Mouse (Mus musculus): ENCODE data around the gene Zfp280b.

Zfp280b gene

GRCm38 (mm10) chr10:76032402-76033118, at the start of gene Zfp280b:
Gene Zfp280b, plus strand, starts transcription at chr10:76032650.
- peak; percentile 96 for DNase-seq (ENCODE audit: low spot score)

GRCm38 (mm10) chr10:75990430-75991042, 41.9 kb upstream of the Zfp280b start:
- no peak for DNase-seq (ENCODE audit: low spot score)

- DNase-seq (ENCODE audit: low spot score) = no peak
Observed at GRCm38 (mm10) chr10:75993616-75994240, 38.7 kb upstream of the Zfp280b start.

GRCm38 (mm10) chr10:75994531-75995210, 37.8 kb upstream of the Zfp280b start:
- peak; percentile 20 for DNase-seq (ENCODE audit: low spot score)

GRCm38 (mm10) chr10:75995463-75995862, 37.0 kb upstream of the Zfp280b start:
- no peak for DNase-seq (ENCODE audit: low spot score)

GRCm38 (mm10) chr10:75996315-75996714, 36.1 kb upstream of the Zfp280b start:
- no peak for DNase-seq (ENCODE audit: low spot score)

- DNase-seq (ENCODE audit: low spot score) = no peak
Observed at GRCm38 (mm10) chr10:76001160-76001559, 31.3 kb upstream of the Zfp280b start.

GRCm38 (mm10) chr10:76002101-76002521, 30.3 kb upstream of the Zfp280b start:
- no peak for DNase-seq (ENCODE audit: low spot score)

- DNase-seq (ENCODE audit: low spot score) = no peak
Observed at GRCm38 (mm10) chr10:76002615-76003014, 29.8 kb upstream of the Zfp280b start.

GRCm38 (mm10) chr10:76003221-76003620, 29.2 kb upstream of the Zfp280b start:
- DNase-seq (ENCODE audit: low spot score) = no peak

GRCm38 (mm10) chr10:76006385-76006784, 26.1 kb upstream of the Zfp280b start:
- no peak for DNase-seq (ENCODE audit: low spot score)

GRCm38 (mm10) chr10:76009812-76010211, 22.6 kb upstream of the Zfp280b start:
- DNase-seq (ENCODE audit: low spot score) = no peak

- no peak for DNase-seq (ENCODE audit: low spot score)
Observed at GRCm38 (mm10) chr10:76012922-76013321, 19.5 kb upstream of the Zfp280b start.

- no peak for DNase-seq (ENCODE audit: low spot score)
Observed at GRCm38 (mm10) chr10:76016886-76017285, 15.6 kb upstream of the Zfp280b start.

GRCm38 (mm10) chr10:76021728-76022127, 10.7 kb upstream of the Zfp280b start:
- no peak for DNase-seq (ENCODE audit: low spot score)

GRCm38 (mm10) chr10:76023921-76024320, 8.5 kb upstream of the Zfp280b start:
- no peak for DNase-seq (ENCODE audit: low spot score)

GRCm38 (mm10) chr10:76025470-76026190, 6.8 kb upstream of the Zfp280b start:
- DNase-seq (ENCODE audit: low spot score) = no peak

GRCm38 (mm10) chr10:76027127-76028015, 5.1 kb upstream of the Zfp280b start:
- DNase-seq (ENCODE audit: low spot score) = no peak

GRCm38 (mm10) chr10:76028016-76028366, 4.5 kb upstream of the Zfp280b start:
- no peak for DNase-seq (ENCODE audit: low spot score)

- no peak for DNase-seq (ENCODE audit: low spot score)
Observed at GRCm38 (mm10) chr10:76028396-76028795, 4.1 kb upstream of the Zfp280b start.

GRCm38 (mm10) chr10:76029276-76029675, 3.2 kb upstream of the Zfp280b start:
- no peak for DNase-seq (ENCODE audit: low spot score)
